Mouse (Mus musculus): Measurements from ENCODE around the gene Vmn1r25. TPM values are rescaled to one million over a fixed set of nuclear protein-coding genes. Genes with fewer than 3 reads are reported as not detected.
"Not testable (repeated sequence)": the region's sequence is repeated elsewhere in the genome, so short reads cannot be mapped to it uniquely, and the experiment has no call there.

The Vmn1r25 gene
- total RNA-seq (2022), result not detected

GRCm38 (mm10) chr6:57980710-57981109 lies at the start of gene Vmn1r25:
Gene Vmn1r25 (minus strand): TSS chr6:57980810.
- no peak for DNase-seq (ENCODE audit: low spot score)

GRCm38 (mm10) chr6:58017478-58017877 lies 36.9 kb upstream of the Vmn1r25 start:
- DNase-seq (ENCODE audit: low spot score), result not testable (repeated sequence)

GRCm38 (mm10) chr6:58015059-58015458 lies 34.4 kb upstream of the Vmn1r25 start, which contains the start of gene Vmn1r26:
Gene Vmn1r26 (minus strand): TSS chr6:58015159.
- no peak for DNase-seq (ENCODE audit: low spot score)

GRCm38 (mm10) chr6:57961403-57961802 lies 19.2 kb downstream of the Vmn1r25 start, which contains the start of gene Vmn1r24:
Gene Vmn1r24 (minus strand): TSS chr6:57961503.
- not testable (repeated sequence) for DNase-seq (ENCODE audit: low spot score)

Other genes with a start within 250 kb of the Vmn1r25 start
- gene Vopp1, start 155.7 kb downstream of the Vmn1r25 start, total RNA-seq (2022), result 10 to 100 TPM; 19.0 to 22.8 (median 20.4) TPM
- gene Vmn1r21, start 130.5 kb downstream of the Vmn1r25 start, total RNA-seq (2022), result not detected
- gene Vmn1r22, start 72.8 kb downstream of the Vmn1r25 start, total RNA-seq (2022), result not detected
- not detected for gene Vmn1r23, start 54.0 kb downstream of the Vmn1r25 start, total RNA-seq (2022)
- not detected for gene Vmn1r24, start 19.3 kb downstream of the Vmn1r25 start, total RNA-seq (2022)
- not detected for gene Vmn1r26, start 34.3 kb upstream of the Vmn1r25 start, total RNA-seq (2022)
- not detected for gene Vmn1r27, start 238.0 kb upstream of the Vmn1r25 start, total RNA-seq (2022)

Measured in heart, adult 8-10 months (tissue).